Mouse (Mus musculus): ENCODE measurements around the gene Fthl17f. TPM values are rescaled to one million over a fixed set of nuclear protein-coding genes. Genes with fewer than 3 reads are reported as not detected.

Fthl17f gene
- not detected for polyA plus RNA-seq (2014; fragmentation: Illumina TruSeq; extraction: RNeasy Lipid Tissue Mini Kit (QIAGEN cat#74804); ENCODE audit: low read depth, low replicate concordance)

DNA sequence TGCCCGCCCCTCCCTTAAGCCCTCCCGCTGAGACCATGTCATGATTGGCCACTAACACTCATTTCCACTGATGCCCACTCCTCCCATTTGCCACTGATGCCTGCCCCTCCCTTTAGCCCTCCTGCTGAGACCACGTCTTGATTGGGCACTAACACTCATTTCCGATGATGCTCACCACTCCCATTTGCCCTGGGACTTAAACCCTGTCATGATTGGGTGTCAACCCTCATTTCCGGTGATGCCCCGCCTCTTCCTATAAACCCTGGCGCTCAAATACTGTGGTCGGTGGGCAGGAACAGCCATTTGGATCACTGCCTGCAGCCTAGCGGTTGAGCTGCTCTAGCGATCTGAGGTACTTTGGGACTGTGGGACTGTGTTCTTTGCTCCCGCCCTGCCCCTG, at the start of gene Fthl17f:
Gene Fthl17f (plus strand): TSS at position 301 of the 400 bp plus-strand sequence.

DNA sequence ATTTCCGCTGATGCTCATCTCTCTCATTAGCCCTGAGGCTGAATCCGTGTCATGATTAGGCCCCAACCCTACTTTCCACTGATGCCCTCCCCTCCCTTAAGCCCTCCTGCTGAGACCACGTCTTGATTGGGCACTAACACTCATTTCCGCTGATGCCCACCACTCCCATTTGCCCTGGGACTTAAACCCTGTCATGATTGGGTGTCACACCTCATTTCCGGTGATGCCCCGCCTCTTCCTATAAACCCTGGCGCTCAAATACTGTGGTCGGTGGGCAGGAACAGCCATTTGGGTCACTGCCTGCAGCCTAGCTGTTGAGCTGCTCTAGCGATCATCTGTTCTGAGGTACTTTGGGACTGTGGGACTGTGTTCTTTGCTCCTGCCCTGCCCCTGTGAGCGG, 29.6 kb upstream of the Fthl17f start, which contains the start of gene Fthl17e:
Gene Fthl17e (plus strand): TSS at position 301 of the 400 bp plus-strand sequence.

DNA sequence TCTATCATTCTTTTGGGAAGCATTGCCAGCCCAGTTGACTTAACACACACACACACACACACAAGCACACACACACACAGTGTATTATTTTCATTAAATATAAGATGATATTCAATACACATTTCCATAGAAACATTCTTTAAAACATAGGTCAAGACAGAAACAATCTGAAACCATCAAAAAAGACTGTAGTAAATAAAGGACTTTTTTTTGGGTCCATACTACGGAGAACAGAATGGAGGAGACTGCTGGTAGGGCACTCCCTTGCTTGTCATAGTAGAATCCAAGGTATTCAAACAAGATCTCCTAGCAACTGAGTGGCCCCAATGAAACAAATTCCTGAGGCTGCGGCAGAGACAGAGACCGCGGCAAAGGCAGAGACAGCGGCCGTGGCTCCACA, 41.4 kb downstream of the Fthl17f start, which contains the start of gene 4930402K13Rik:
Gene 4930402K13Rik (plus strand): TSS at position 301 of the 400 bp plus-strand sequence.

Other genes starting within 250 kb of the Fthl17f start
- gene Gm6592, start 219.0 kb upstream of the Fthl17f start, polyA plus RNA-seq (2014; fragmentation: Illumina TruSeq; extraction: RNeasy Lipid Tissue Mini Kit (QIAGEN cat#74804); ENCODE audit: low read depth, low replicate concordance): not detected
- gene Gm5751, start 188.8 kb upstream of the Fthl17f start, polyA plus RNA-seq (2014; fragmentation: Illumina TruSeq; extraction: RNeasy Lipid Tissue Mini Kit (QIAGEN cat#74804); ENCODE audit: low read depth, low replicate concordance): not detected
- gene B630019K06Rik, start 170.6 kb upstream of the Fthl17f start, polyA plus RNA-seq (2014; fragmentation: Illumina TruSeq; extraction: RNeasy Lipid Tissue Mini Kit (QIAGEN cat#74804); ENCODE audit: low read depth, low replicate concordance): 2.0 TPM
- not detected for gene Fthl17b, start 100.0 kb upstream of the Fthl17f start, polyA plus RNA-seq (2014; fragmentation: Illumina TruSeq; extraction: RNeasy Lipid Tissue Mini Kit (QIAGEN cat#74804); ENCODE audit: low read depth, low replicate concordance)
- not detected for gene Fthl17c, start 86.5 kb upstream of the Fthl17f start, polyA plus RNA-seq (2014; fragmentation: Illumina TruSeq; extraction: RNeasy Lipid Tissue Mini Kit (QIAGEN cat#74804); ENCODE audit: low read depth, low replicate concordance)
- not detected for gene Fthl17d, start 76.3 kb upstream of the Fthl17f start, polyA plus RNA-seq (2014; fragmentation: Illumina TruSeq; extraction: RNeasy Lipid Tissue Mini Kit (QIAGEN cat#74804); ENCODE audit: low read depth, low replicate concordance)
- not detected for gene Fthl17e, start 29.5 kb upstream of the Fthl17f start, polyA plus RNA-seq (2014; fragmentation: Illumina TruSeq; extraction: RNeasy Lipid Tissue Mini Kit (QIAGEN cat#74804); ENCODE audit: low read depth, low replicate concordance)
- gene 4930402K13Rik, start 41.5 kb downstream of the Fthl17f start, polyA plus RNA-seq (2014; fragmentation: Illumina TruSeq; extraction: RNeasy Lipid Tissue Mini Kit (QIAGEN cat#74804); ENCODE audit: low read depth, low replicate concordance): 0.22 TPM
- 1.4 TPM for gene Lancl3, start 136.9 kb downstream of the Fthl17f start, polyA plus RNA-seq (2014; fragmentation: Illumina TruSeq; extraction: RNeasy Lipid Tissue Mini Kit (QIAGEN cat#74804); ENCODE audit: low read depth, low replicate concordance)
- not detected for gene Gm14862, start 193.9 kb downstream of the Fthl17f start, polyA plus RNA-seq (2014; fragmentation: Illumina TruSeq; extraction: RNeasy Lipid Tissue Mini Kit (QIAGEN cat#74804); ENCODE audit: low read depth, low replicate concordance)
- 6.2 TPM for gene Xk, start 209.7 kb downstream of the Fthl17f start, polyA plus RNA-seq (2014; fragmentation: Illumina TruSeq; extraction: RNeasy Lipid Tissue Mini Kit (QIAGEN cat#74804); ENCODE audit: low read depth, low replicate concordance)
- 1.9 TPM for gene H2al1m, start 220.7 kb downstream of the Fthl17f start, polyA plus RNA-seq (2014; fragmentation: Illumina TruSeq; extraction: RNeasy Lipid Tissue Mini Kit (QIAGEN cat#74804); ENCODE audit: low read depth, low replicate concordance)

All from adipose tissue, adult 10 weeks (tissue).